Mouse (Mus musculus) cerebellum, postnatal 36 days (tissue): ENCODE data around the gene Fgf22.

Experiments used
- DNase-seq, 2 experiments: peaks; one replicate each; pipeline ENCODE4 v3.0.0; 2021 to 2022; ENCODE audit warnings: mixed read lengths in 2 of 2

Fgf22 gene

DNA sequence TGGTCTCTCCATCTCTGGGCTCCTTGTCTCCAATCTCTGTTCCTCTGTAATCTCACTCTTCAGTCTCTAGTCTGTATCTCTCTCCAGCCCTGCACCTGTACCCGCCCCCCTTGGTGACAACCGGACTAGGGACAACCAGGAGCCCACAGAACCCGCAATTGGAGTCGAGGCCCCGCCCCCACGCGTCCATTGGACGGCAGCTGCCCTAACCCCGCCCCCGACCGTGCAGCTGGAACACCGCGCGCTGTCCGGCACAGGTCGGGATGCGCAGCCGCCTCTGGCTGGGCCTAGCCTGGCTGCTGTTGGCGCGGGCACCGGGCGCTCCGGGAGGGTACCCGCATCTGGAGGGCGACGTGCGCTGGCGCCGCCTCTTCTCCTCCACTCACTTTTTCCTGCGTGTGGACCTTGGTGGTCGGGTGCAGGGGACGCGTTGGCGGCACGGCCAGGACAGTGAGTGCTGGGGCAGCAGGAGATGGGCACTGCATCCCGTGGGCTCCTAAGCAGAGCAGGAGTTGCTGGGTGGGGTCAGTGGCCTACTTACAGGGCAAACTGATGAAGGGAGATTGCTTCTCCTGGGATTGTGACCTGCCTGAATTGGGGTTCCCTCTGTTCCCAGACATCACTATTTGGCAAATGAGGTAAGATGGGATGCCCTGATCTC, at the start of gene Fgf22:
Gene Fgf22 (plus strand): TSS at position 221 of the 661 bp plus-strand sequence.
- peak; percentile 68 to 82 for DNase-seq

DNA sequence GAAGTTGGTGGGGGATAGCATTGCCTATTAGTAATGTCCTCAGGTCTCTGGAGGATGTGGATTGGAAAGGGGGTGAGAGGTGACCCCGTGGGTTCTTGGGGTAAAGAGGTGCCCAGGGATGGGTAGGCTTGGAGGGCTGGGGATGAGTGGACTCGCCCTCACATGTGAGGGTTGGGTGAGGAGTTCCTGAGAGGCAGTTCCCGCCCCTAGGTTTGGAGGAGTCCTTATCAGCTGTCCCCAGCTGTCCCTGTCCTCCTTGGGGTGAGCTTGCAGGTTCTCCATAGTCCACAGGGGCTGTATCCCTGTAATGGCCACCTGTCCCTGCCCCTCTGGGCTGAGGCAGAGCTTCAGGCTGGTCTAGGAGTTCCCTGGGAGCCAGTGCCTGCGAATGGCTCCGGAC, 48.9 kb upstream of the Fgf22 start:
- no peak for DNase-seq

DNA sequence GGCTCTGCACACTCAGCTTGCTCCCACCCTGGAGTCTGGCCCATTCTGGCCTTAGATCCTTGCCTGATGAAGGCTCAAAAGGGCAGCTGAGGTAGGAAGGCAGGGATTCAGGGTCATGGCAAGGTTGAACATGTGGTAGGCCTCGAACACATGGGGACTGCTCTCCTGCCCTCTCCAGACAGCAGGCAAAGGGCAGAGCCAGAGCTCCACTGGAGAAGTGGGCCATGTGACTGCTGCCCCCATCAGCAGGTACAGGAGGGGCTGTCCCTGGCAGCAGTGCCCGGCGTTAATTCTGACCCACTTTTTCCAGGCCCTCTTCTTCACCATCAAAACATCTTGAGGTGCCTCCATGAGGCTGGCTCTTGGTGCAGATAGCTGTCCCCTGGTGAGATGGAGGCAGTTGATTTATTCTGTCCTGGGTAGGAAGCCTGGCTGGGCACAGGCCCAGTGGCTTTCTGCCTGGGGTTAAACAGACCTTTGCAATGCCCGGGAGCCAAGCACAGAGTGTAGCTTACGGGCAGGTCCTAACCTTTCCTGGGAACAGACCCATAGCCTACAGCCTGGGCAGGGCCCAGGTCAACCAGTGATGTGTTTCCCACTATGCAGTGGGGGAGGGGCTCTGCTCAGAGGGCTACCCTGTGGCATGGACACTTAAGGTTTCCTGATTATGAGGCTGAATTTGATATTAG, 48.3 kb upstream of the Fgf22 start:
- peak; percentile 53 to 54 for DNase-seq

DNA sequence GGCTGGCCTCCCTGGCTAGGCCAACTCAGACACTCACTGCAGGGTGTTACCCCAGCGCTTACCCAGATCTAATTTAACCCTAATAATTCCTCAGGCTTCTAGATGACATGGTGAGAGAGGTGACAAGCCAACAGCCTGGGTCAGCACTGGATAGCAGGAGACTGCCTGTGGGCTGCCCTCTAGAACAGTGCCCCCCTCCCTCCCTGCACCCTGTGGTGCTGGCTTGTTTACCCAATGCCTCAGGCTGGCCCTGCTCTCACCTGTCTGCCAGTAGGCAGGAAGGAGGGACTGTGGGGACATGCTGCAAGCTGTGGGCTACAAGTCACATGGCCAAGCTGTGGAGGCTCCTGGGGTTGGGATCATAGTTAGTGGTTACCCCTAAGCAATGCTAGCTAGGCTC, 47.7 kb upstream of the Fgf22 start:
- DNase-seq, result peak; percentile 68 to 75

DNA sequence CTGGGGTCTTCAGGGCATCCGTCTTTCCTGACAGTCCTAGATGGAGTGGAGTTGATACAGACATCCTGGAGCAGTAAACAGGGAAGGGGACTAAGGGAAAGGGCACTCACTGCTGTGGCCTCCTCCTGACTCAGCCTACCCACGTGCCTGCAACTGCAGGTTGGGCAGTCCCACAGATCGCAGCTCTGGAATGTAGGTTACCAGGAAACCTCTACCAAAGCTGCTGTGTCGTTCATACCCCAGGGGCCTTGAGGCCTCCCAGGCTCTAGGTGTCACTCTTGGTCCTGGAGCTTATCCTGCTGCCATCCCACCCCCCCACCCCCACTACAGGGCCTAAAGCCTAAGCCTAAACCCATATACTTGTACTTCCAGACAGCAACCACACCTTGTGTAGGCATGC, 47.1 kb upstream of the Fgf22 start:
- DNase-seq, result no peak

DNA sequence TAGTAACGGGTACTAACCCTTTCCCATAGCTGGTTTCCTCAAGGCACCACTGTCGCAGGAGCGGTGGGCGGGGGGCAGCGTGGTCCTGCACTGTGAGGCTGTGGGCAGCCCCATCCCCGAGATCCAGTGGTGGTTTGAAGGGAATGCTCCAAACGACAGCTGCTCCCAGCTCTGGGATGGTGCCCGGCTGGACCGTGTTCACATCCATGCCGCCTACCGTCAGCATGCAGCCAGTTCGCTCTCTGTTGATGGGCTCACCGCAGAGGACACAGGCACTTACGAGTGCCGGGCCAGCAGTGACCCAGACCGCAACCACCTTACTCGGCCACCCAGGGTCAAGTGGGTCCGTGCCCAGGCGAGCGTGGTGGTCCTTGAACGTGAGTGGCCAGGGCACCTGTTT, 46.2 kb upstream of the Fgf22 start:
- no peak for DNase-seq

DNA sequence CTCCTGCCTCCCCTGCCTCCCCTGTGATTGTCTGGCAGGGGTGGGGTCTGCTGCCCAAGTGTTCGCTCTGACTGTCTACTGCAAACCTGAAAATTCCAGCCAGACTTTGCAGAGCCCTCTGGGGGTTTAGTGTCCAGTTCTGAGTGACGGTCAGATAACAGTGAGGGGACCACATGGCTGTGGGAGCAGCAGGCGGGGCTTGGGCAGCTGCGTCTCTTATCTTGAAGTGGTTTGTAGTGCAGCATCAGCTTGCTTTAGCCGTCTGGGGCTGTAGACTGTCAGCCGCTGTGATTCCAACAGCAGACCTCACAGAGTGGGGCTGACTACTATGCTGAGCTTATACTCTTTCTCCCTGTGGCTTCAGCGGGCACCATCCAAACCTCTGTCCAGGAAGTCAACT, 45.6 kb upstream of the Fgf22 start:
- DNase-seq, result no peak

DNA sequence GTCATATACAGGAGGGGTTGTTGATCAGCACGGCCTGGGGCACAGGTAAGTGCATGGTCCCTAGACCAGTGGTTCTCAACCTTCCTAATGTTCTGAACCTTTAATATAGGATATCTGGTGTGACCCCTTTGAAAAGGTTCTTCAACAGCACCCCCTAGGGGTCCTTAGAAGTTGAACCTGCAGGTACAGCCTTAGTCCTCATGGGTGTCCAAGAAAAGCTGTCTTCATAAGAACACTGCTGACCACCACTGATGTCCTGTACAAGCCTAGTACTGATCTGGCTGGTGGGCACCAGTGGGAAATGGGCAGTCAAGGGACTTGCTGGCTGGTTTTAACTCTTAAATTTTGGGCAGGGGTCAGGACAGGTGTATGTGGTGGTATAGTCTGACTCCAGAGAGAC, 42.8 kb upstream of the Fgf22 start:
- DNase-seq, result no peak

DNA sequence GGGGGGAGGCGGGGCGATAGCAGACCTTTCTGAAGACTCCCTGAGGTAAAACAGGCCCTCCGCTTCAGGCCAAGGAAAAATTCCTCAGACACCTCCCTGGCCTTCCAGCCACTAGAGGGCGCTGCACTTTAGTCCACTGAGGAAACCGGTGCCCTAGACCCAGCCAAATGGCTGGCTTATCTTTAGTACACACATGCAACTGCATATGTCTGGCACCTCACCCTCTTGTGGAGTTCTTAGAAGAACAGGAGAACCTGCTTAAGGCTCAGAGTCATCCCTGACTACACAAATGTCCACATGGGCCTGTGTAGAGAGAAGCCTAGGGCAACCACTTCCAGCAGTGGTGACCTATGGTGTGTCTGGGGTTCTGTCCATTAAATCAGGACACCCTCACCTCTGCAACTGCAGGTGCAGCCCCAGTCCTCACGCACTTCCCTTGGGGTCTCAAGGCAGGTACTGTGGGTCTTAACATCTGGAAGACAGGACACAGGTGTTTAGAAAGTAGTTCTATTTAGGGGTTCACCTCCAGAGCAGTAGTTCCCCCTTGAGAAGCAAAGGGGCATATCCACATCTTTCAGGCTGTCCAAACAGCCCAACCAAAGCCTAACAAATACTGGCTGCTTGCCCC, 42.3 kb upstream of the Fgf22 start:
- DNase-seq, result peak; percentile 86

DNA sequence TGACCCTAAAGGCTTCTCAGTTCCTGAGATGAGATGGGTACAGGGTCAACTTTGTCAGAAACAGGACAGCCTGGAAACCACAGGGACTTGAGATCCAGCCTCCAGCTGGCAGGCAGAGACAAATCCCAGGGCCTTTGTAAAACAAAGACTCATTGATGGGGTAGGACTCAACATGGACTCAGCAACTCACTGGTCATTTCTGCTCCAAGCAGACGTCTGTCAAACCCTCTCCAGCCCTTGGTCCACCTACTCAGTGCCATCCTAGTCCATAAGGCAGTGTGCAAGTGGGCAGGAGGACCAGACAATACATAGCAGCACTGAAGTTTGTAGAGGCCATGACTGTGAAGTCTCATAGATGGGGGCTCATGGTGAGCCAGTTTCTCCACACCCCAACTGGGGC, 41.7 kb upstream of the Fgf22 start:
- DNase-seq, result no peak

DNA sequence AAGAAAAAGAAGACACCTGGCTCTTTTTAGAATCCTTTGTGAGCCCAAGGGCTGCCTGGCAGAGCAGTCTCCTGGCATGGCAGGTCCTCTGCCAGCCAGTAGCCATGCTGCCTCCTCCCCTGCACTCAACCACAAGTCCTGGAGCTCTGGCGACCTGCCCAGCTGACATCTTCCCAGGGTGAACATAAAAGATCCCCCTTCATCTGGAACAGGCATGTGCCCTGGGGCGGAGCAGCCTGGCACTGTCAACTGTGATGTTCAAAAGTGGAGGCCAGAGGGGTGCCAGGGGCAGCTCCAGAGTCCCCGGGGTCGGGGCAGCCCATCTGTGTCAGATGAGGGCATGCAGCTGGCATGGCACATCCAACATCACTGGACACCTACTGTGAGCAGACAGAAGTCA, 39.9 kb upstream of the Fgf22 start:
- DNase-seq, result no peak

DNA sequence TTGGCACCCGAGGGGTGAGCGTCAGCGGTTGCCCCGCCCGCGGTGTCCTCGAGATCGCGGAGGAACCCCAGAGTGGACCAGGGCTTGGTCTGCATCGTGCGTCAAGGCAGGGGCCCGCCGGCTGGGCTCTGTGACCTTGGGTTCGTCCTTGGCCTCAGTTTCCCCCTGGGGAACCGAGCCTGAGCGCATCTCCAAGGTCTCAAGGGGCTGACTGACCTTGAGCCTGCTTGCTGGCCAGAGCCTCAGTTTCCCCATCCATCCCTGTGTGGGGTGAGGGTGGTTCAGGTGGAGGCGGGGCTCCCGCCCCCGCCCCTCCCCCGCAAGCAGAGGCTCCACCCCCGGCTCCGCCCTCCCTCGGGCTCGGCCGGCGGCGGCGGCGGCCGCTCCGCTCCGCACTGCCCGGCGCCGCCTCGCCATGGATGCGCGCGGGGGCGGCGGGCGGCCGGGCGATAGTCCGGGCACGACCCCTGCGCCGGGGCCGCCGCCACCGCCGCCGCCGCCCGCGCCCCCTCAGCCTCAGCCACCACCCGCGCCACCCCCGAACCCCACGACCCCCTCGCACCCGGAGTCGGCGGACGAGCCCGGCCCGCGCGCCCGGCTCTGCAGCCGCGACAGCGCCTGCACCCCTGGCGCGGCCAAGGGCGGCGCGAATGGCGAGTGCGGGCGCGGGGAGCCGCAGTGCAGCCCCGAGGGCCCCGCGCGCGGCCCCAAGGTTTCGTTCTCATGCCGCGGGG, 38.5 kb upstream of the Fgf22 start, which contains the start of gene Hcn2:
Gene Hcn2 (plus strand): TSS at position 381 of the 734 bp plus-strand sequence.
- DNase-seq, result peak; percentile 52 to 65

DNA sequence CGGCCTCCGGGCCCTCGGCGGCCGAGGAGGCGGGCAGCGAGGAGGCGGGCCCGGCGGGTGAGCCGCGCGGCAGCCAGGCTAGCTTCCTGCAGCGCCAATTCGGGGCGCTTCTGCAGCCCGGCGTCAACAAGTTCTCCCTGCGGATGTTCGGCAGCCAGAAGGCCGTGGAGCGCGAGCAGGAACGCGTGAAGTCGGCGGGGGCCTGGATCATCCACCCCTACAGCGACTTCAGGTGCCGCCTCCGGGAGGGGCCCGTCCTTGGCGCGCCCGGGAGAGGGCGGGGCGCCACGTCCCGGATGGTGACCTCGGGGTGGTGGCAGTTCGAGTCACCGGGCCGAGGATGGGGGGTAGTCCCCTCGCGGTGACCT, 37.9 kb upstream of the Fgf22 start:
- peak; percentile 59 to 72 for DNase-seq

DNA sequence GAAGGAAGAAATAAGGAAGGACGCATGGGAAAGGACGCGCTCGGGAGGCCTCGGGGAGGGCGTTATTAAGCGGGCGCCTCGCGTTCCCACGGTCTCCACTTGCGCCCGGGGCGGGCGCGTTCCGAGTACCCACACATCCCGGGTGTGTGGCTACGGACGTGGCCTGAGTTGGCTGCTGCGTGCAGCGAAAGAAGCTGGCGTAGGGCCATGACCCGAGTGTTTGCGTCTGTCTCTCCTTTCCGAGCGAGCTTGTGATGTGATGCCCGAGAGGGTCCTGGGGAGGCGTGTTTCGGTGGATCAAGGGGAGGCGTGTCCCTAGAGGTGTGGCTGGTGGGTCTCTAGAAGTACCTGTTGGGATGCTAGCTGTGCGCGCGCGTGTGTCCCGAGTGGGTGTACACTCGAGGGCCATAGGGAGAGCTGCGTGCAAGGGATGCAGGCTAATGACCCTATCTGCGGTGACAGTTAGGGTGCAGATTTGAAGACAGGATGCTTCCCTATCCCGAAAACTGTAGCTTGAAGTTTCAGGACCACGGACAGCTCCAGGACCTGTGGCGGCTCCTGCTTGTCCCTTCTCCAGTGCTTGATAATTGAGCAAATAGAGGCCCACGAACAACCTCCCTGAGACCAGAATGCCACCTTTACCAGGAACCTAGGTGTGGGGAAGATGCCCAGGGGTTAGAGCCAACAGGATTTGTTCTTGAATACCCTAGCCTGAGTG, 37.1 kb upstream of the Fgf22 start:
- peak; percentile 51 to 58 for DNase-seq

DNA sequence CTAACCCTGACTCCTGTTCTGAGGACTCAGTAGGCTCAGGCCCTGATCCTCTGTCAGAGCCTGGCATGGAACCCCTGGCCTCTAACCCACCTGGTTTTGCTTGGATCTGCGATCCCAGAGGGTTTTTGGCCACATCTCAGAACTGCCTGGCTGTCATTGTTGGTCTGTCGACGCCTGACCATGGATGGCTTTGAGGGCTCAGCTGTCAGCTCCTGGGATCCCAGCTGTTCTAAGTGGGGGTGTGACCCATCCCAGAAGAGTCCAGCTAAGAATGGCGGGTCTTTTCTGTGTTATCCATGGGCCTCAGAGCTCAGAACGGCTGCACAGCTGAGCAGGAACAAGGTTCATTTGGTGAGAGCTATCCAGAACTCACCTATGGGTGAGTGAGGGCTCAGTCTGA, 33.8 kb upstream of the Fgf22 start:
- no peak for DNase-seq

DNA sequence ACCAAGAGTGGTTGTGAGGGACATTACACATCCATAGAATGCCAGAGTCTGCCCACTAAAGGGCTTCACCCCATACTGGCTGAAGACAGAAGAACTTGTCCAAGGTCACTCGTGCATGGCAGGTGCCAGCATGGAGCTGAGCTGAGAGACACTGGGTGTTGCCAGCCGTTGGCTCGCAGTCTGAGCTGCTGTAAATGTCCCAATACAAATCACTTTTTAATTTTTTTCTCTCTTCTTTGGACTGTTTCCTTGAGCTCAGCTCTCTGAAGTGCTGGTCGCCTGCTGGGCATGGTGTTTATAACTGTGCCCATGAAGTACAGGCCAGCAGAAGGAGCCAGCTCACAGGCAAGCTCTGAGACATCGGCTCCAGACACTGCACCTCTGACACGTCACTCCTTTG, 31.8 kb upstream of the Fgf22 start:
- DNase-seq, result no peak

DNA sequence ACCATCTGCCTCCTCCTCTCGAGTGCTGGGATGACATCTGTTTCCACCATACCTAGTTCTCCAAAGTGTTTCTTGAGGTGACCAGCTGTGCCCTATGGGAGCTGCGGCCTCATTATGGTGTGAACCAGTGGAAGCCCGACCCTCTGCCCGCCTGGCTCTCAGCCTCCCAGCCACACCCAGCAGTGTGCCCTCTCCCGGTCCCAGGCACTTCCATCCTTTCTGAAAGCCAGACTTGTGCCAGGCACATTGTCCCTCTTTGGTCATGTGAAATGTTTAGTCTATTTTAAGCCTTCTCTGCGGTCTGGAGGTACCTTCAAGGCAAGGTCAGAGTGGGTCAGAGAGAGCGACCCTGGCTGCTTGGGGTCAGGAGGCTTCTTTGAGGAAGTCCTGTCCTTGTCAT, 31.2 kb upstream of the Fgf22 start:
- DNase-seq, result no peak

DNA sequence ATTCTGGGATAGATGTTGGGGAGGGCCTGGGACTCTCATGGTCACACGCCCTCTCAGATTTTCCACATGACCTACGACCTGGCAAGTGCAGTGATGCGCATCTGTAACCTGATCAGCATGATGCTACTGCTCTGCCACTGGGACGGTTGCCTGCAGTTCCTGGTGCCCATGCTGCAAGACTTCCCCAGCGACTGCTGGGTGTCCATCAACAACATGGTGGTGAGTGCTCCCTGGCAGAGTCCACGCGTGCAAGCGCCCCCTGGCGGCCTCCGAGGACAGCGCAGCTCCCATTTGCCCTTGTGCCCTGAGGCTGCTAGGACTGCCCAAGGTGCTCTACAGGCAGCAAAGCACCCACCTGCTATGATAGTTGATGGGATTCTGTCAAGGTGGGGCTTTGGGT, 28.8 kb upstream of the Fgf22 start:
- peak; percentile 53 to 66 for DNase-seq

DNA sequence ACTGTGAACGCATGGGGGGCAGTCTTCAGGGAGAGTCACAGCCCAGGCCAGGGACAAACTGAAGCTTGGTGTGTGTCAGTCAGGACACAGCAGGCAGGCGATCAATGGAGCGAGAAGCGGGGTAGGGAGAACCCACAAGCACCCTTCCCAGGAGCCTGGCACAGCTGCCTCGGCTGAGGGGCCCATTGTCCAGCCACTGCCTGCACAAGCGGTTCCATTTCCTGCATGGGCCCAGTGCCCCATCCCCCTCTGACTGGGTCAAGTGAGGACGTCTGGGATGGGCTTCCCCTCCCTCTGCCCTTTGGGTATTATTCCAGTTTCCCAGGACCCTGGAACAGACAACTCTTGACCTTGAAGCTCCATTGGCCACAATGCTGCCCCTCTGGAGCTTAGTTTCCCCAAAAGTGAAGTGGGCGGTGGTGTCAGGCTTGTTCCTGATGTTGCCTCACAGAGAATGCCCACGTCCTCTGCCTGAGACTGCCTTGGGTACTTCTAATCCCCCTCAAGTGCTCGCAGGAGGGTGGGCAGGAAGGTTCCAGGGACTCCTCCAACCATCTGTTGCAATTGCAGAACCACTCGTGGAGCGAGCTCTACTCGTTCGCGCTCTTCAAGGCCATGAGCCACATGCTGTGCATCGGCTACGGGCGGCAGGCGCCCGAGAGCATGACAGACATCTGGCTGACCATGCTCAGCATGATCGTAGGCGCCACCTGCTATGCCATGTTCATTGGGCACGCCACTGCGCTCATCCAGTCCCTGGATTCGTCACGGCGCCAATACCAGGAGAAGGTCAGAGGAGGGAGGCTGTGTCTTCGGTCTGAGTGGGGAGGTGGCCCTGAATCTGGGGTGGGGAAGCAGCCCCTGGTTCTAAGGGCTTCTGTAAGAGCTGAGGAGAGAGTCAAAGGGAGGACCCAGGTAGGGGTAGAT, 26.3 kb upstream of the Fgf22 start:
- no peak for DNase-seq

DNA sequence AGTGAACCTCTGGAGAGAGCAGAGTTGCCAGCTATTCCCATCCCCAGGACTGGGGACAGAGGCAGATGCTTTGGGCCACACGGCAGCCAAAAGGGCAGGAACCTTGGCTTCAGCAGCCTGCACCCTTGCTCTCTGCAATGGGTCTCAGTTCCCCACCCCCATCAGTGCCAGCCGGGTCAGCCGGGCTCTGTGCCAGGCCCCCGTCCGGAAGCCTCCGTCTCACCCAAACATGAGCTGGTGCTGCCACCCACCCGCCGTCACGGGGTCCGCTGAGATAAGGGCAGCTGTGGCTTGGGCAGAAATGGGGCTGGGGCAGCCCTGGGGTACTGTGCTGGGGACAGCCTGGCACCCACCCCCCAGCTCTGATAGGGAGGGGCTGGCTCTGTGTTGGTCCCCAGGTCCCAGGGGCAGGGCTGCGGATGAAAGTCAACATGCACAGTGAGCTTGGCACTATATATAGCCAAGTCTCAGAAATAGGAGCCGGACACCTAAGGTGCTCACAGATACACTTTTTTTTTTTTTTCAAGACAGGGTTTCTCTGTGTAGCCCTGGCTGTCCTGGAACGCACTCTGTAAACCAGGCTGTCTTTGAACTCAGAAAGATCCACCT, 25.4 kb upstream of the Fgf22 start:
- peak in 1 of 2 experiments; percentile 51 for DNase-seq

DNA sequence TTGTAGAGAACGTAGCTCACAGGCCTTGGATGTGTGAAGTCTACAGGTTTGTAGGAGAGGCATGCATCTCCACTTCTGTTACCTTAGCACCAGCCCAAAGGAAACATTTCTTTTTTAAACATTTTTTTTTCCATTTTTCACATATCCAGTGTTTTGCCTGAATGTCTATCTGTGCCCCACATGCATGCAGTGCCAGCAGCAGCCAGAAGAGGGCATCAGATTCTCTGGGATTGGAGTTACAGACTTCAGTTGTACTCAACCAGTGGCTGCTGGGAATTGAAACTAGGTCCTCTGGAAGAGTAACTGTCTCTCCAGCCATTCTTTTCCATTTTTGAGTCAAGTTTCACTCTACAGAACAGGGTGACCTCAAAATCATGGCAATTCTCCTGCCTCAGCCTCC, 22.4 kb upstream of the Fgf22 start:
- DNase-seq, result peak; percentile 50 to 64
